Mouse (Mus musculus): Measurements from ENCODE around the gene Cyp3a11.
"Not testable (repeated sequence)": the region's sequence is repeated elsewhere in the genome, so short reads cannot be mapped to it uniquely, and the experiment has no call there.

The Cyp3a11 gene

GRCm38 (mm10) chr5:145879688-145880087 lies at the start of gene Cyp3a11:
Cyp3a11 (minus strand) TSS chr5:145879964.
- DNase-seq (ENCODE audit: low spot score in 2 of 2) = no peak

DNA sequence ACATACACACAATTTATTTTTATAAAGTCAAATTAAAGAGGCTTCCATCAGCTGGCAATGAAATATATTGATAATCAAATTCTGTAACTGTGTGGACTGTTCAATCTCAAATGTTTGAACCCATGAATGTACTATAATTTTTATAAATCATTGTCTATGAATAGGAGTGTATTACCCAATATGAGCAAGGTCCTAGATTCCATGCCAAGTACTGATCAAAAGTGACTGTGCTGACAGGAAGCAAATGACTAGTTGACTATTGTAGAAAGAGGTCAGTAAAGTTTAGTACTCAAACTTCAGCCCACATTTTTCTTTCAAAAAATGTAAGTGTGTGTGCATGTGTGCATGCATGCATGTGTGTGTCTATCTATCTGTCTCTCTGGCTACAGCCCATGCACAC lies 33.1 kb upstream of the Cyp3a11 start:
- DNase-seq (ENCODE audit: low spot score in 2 of 2) = no peak

DNA sequence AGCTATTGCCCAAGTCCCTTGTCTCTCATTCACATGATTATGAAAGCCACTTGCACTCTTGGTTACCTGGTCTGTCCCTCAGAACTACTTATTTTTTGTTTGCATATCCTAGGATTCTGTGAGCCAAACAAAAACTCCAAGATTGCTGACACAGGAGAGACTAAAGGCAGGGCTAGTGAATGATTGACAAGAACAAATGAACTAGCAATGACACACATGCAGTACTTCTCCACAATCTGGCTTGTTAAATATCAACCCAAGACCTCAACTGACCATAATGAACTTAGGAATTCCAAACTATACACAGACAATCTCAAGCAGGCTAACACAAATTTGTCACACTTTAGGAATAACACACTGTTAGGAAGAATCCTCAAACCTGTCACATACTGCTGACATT lies 32.0 kb upstream of the Cyp3a11 start:
- DNase-seq (ENCODE audit: low spot score in 2 of 2) = no peak

DNA sequence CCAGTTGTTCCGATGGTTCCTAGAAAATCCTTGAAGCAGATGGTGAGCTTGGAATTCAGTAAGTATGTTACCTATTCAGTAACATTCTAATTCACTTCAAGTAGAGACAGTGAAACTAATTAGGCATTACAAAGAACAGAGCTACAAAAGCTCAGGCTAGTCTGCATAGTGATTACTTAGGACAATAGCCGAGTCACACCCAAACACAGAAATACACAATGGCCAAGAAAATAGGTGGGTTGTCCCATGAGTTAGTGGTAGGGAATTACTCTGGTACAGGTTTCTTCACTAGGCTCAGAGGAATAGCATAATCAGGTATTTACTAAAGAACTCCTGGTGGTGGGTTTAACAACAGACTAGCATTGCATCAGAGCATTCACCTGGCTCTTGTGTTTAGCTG lies 27.2 kb upstream of the Cyp3a11 start:
- DNase-seq (ENCODE audit: low spot score in 2 of 2) = not testable (repeated sequence)

DNA sequence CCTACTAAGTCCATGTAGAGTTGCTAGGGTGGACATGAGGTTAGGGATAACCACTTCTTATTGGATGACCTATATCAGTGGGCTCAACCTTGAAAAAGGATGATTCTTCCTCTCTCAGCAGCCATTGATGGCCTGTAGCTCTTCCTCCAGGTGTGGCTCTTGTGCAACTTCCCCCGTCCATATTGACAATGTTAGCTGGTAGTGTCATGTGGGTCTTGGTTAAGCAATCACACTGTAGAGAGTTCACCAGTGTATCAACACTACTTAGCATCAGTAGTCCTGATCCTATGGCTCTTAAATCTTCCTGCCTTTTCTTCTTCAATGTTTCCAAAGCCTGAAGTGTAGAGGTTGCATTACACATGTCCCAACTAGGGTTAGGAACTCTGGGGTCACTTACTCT lies 24.8 kb upstream of the Cyp3a11 start:
- no peak for DNase-seq (ENCODE audit: low spot score in 2 of 2)

DNA sequence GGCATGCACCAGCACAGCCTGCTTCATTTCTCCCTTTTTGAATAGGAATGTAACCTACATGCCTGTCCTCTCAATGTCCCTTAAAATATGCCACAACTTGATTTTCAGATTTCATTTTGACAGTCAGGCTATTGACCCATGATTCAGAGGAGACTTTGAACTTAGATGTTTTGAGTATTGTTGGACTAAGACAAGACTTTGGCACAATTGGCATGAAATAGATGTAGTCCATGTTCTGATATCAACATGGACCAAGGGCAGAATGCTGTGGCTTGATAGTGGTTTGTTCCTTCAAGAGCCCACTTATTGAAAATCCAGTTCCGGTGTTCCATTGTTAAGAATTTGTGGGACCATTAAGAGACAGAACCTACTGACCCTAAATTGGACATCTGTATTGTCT lies 23.6 kb upstream of the Cyp3a11 start:
- no peak for DNase-seq (ENCODE audit: low spot score in 2 of 2)

GRCm38 (mm10) chr5:145900436-145900990 lies 20.7 kb upstream of the Cyp3a11 start:
- DNase-seq (ENCODE audit: low spot score in 2 of 2) = no peak

- DNase-seq (ENCODE audit: low spot score in 2 of 2) = no peak
Measured at GRCm38 (mm10) chr5:145897271-145897670, 17.5 kb upstream of the Cyp3a11 start.

GRCm38 (mm10) chr5:145881207-145881606 lies 1.4 kb upstream of the Cyp3a11 start:
- no peak for DNase-seq (ENCODE audit: low spot score in 2 of 2)

DNA sequence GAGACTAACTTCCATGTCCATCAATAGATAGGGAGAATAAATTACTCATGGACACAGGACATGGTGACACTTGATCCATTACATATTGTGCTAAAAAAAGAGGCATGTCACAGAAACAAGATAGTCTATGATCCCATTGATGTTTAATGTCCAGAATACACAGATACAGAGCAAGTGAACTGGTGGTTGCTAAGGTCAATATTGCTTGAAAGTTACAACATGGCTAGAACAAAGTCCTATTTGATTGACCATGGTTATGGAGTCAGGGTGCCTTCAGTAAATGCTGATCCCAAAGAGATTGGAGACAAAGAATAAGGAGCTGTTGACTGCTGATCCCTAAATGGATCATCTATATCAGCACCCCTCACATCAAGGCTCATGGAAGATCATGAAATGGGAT lies 12.3 kb downstream of the Cyp3a11 start:
- not testable (repeated sequence) for DNase-seq (ENCODE audit: low spot score in 2 of 2)

GRCm38 (mm10) chr5:145805796-145806195 lies 74.0 kb downstream of the Cyp3a11 start, which contains the start of gene Cyp3a44:
Cyp3a44 (minus strand) TSS chr5:145805874.
- DNase-seq (ENCODE audit: low spot score in 2 of 2) = not testable (repeated sequence)
